Mouse (Mus musculus): ENCODE data around the gene Gm1673. TPM values are rescaled to one million over a fixed set of nuclear protein-coding genes. Genes with fewer than 3 reads are reported as not detected.

The Gm1673 gene
- polyA plus RNA-seq (2012; rRNA removed): 6.0 and 12.8 TPM in 2 replicates

DNA sequence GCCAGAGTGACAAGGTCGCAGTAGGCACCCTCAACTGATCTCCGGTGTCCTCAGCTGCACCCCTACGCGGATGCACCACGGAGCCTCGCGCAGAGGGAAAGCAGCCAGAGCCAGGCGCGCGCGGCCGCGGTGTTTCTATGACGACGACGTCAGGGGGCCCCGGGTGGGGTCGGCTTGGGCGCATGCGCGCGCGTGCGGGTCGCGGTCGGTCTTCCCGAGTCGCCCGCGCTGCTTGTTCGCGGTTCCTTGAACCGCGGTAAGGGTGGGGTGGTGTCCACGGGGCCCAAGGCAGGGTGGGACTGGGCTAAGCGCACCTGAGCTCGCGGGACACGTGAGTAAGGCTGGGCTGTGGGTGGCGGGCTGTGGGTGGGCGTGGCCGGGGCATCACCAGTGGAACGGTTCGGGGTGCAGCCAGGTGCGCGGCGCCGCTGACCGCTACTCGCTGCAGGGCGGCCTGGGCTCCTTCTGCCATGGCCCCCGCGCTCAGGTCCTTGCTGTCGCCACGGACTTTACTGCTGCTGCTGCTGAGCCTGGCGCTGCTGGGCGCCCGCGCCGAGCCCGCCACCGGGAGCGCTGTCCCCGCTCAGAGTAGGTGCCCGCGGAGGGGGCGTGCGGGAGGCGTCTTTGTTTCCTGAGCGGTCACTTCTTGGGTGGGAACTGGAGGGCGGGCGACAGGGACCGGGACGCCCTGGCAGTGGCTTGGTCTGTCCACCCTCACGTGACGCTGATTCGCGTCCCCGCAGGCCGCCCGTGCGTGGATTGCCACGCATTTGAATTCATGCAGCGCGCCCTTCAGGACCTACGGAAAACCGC is at the start of gene Gm1673:
TSS of gene Gm1673 (plus strand) at position 125 of the 813 bp plus-strand sequence.
- Histone ChIP-seq H3K27me3 (ENCODE audit: control insufficient read depth, insufficient read depth, low read length) (peaks cover 7% of the 10 kb centered on the region; the same call in 1 of the 2 replicates), H3K4me3 (ENCODE audit: extremely low read depth, insufficient read depth, insufficient read length) (peak within 1 kb of the TSS; percentile 66), H3K27ac (ENCODE audit: insufficient read depth, low read length) (no peak within 1 kb of the TSS), H3K36me3 (ENCODE audit: control insufficient read depth, insufficient read depth, low read length) (no peaks in the 10 kb centered on the region), H3K4me1 (ENCODE audit: control insufficient read depth, insufficient read depth, insufficient read length) (peaks cover 10% of the 10 kb centered on the region)
- peak in 1 of 2 experiments; percentile 33 for DNase-seq (ENCODE audit: low read depth in 1 of 2, low spot score in 2 of 2)
- under 1% methylated on average over 86 of the region's 88 CpGs for WGBS
- TF ChIP-seq CTCF (IDR thresholded peaks at IDR 0.05; ENCODE audit: extremely low read depth, insufficient read depth, insufficient read length, insufficient replicate concordance) (no peak), POLR2A (IDR thresholded peaks at IDR 0.05; ENCODE audit: low read depth, low read length) (no peak)

DNA sequence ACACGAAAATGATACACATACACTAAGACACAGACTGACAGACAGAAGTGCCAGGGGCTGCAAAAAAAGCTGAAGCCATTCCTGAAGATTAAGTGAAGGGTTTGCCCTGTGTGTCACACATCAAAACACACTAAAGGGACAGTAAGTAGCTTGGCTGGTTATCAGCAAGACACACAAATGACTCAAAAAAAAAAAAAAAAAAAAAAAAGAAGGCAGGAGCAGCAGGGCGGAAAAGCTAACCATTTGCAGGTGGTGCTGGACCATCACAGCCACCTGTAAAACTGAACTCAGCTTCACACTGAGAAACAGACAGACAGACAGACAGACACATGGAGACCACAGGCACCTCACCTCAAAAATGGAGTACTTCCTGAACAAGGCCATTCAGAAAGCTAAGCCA is 49.2 kb upstream of the Gm1673 start:
- Histone ChIP-seq H3K27ac (ENCODE audit: insufficient read depth, low read length) (no peak overlapping the region), H3K27me3 (ENCODE audit: control insufficient read depth, insufficient read depth, low read length) (no peaks in the 10 kb centered on the region), H3K36me3 (ENCODE audit: control insufficient read depth, insufficient read depth, low read length) (peaks cover 3% of the 10 kb centered on the region; the same call in 1 of the 2 replicates), H3K4me1 (ENCODE audit: control insufficient read depth, insufficient read depth, insufficient read length) (peaks cover 19% of the 10 kb centered on the region), H3K4me3 (ENCODE audit: extremely low read depth, insufficient read depth, insufficient read length) (no peak overlapping the region)
- DNase-seq (ENCODE audit: low read depth in 1 of 2, low spot score in 2 of 2): no peak
- no peak for TF ChIP-seq CTCF (IDR thresholded peaks at IDR 0.05; ENCODE audit: extremely low read depth, insufficient read depth, insufficient read length, insufficient replicate concordance)
- TF ChIP-seq POLR2A (IDR thresholded peaks at IDR 0.05; ENCODE audit: low read depth, low read length): no peak
- whole genome bisulfite sequencing: 83% methylated on average over 2 of the region's 2 CpGs

DNA sequence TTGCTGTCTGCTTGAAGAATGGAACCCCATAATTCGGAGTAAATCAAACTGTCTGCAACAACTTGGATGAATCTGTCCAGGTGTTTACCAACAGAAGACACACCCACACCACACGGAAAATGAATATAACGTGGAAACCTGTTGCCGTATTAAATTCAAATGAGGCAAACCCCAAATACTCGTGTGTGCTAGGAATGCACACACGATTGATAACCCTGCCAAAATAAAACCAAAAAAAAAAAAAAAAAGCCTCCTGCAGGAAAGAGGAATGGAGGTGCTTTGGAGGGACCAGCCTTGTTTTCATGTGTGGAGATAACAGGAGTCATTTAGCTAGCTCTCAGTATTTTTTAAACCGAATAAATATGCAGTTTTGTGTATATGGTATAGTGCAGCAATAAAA is 48.4 kb upstream of the Gm1673 start:
- Histone ChIP-seq H3K27ac (ENCODE audit: insufficient read depth, low read length) (no peak overlapping the region), H3K4me3 (ENCODE audit: extremely low read depth, insufficient read depth, insufficient read length) (peak overlapping the region; percentile 76; the same call in 1 of the 2 replicates)
- whole genome bisulfite sequencing: 75% methylated on average over 7 of the region's 7 CpGs

DNA sequence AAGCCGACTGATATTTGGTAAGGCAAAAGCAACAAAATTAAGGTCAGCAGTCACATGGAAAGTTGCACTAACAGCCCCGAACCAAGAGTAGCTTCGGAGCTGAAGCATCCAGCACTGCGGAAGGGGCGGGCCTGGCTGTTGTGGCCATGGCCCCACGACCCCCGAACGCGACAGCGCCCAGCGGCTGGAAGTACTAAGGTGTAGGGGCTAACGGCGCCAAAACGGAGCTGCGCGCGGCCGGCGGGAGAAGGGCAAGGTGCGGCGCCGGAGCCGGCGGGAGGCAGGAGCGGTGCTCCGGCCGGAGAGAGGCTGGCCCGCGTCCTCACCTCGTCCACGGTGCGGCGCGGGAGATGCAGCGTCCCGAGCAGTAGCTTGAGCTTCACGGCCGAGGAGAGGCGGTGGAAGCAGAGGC is 47.5 kb upstream of the Gm1673 start:
- H3K36me3 ChIP-seq (ENCODE audit: control insufficient read depth, insufficient read depth, low read length): peaks cover 2% of the 10 kb centered on the region; the same call in 1 of the 2 replicates
- H3K4me1 ChIP-seq (ENCODE audit: control insufficient read depth, insufficient read depth, insufficient read length): peaks cover 19% of the 10 kb centered on the region
- DNase-seq (ENCODE audit: low read depth in 1 of 2, low spot score in 2 of 2): no peak
- peak overlapping the region; percentile 76 for H3K4me3 ChIP-seq (ENCODE audit: extremely low read depth, insufficient read depth, insufficient read length)
- WGBS: under 1% methylated on average over 39 of the region's 39 CpGs
- no peaks in the 10 kb centered on the region for H3K27me3 ChIP-seq (ENCODE audit: control insufficient read depth, insufficient read depth, low read length)
- H3K27ac ChIP-seq (ENCODE audit: insufficient read depth, low read length): peak overlapping the region; percentile 85
- TF ChIP-seq CTCF (IDR thresholded peaks at IDR 0.05; ENCODE audit: extremely low read depth, insufficient read depth, insufficient read length, insufficient replicate concordance) (no peak), POLR2A (IDR thresholded peaks at IDR 0.05; ENCODE audit: low read depth, low read length) (no peak)

More for the DNA sequence above, 48.4 kb upstream of the Gm1673 start:
- DNase-seq (ENCODE audit: low read depth in 1 of 2, low spot score in 2 of 2): no peak
- H3K27me3 ChIP-seq (ENCODE audit: control insufficient read depth, insufficient read depth, low read length): no peaks in the 10 kb centered on the region
- peaks cover 19% of the 10 kb centered on the region for H3K4me1 ChIP-seq (ENCODE audit: control insufficient read depth, insufficient read depth, insufficient read length)
- peaks cover 3% of the 10 kb centered on the region; the same call in 1 of the 2 replicates for H3K36me3 ChIP-seq (ENCODE audit: control insufficient read depth, insufficient read depth, low read length)
- TF ChIP-seq CTCF (IDR thresholded peaks at IDR 0.05; ENCODE audit: extremely low read depth, insufficient read depth, insufficient read length, insufficient replicate concordance) (no peak), POLR2A (IDR thresholded peaks at IDR 0.05; ENCODE audit: low read depth, low read length) (no peak)

DNA sequence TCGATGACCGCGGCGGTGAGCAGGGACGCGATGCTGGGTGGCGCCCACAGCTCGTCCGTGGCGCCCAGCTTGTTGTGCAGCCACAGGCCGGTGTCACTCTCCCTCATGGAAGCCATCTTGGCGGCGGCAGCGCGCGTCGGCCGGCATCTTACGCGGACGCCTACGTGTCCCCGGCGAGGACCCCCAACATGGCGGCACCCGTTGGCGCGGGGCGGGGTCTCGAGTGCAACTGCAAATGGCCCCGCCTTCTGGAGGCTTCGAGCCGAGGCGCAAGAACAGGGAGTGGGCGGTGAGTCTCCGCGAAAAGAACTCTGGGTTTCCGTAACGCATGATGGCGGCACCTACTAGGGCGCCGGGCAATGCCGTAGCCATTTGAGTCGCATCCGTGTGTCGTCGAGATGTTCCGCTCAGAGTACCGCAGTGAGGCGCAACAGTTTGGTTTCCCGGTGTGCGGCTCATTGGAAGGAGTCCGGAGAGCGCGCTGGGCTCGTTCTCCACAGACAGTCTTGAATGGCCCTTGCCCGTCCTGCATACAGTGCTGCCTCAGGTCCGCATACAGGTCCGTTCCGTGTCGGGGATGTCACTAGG is 47.0 kb upstream of the Gm1673 start, which contains the start of gene Nelfa:
TSS of gene Nelfa (minus strand) at position 294 of the 588 bp plus-strand sequence.
- TF ChIP-seq POLR2A (IDR thresholded peaks at IDR 0.05; ENCODE audit: low read depth, low read length): peak; percentile 76
- no peak for TF ChIP-seq CTCF (IDR thresholded peaks at IDR 0.05; ENCODE audit: extremely low read depth, insufficient read depth, insufficient read length, insufficient replicate concordance)
- Histone ChIP-seq H3K4me1 (ENCODE audit: control insufficient read depth, insufficient read depth, insufficient read length) (peaks cover 19% of the 10 kb centered on the region), H3K27ac (ENCODE audit: insufficient read depth, low read length) (peak within 1 kb of the TSS; percentile 87), H3K36me3 (ENCODE audit: control insufficient read depth, insufficient read depth, low read length) (peaks cover 2% of the 10 kb centered on the region; the same call in 1 of the 2 replicates), H3K27me3 (ENCODE audit: control insufficient read depth, insufficient read depth, low read length) (no peaks in the 10 kb centered on the region), H3K4me3 (ENCODE audit: extremely low read depth, insufficient read depth, insufficient read length) (peak within 1 kb of the TSS; percentile 77)
- WGBS: under 1% methylated on average over 61 of the region's 61 CpGs
- DNase-seq (ENCODE audit: low read depth in 1 of 2, low spot score in 2 of 2): peak; percentile 97 to 98

DNA sequence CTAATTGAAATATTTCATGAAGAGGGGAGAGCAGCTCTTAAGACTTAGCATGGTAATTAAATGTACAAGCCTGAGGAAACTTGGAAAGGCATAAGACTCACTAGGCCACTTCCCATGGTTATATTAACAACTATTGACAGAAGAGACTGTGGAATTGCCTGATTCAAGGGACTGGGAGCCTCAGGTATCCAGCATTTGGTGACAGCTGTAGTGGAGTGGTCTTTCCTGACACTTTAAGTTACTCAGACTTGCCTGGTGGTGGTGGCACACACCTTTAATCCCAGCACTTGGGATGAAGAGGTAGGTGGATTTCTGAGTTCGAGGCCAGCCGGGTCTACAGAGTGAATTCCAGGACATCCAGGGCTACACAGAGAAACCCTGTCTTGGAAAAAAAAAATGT is 46.0 kb upstream of the Gm1673 start:
- Histone ChIP-seq H3K4me1 (ENCODE audit: control insufficient read depth, insufficient read depth, insufficient read length) (peaks cover 19% of the 10 kb centered on the region), H3K4me3 (ENCODE audit: extremely low read depth, insufficient read depth, insufficient read length) (no peak overlapping the region), H3K36me3 (ENCODE audit: control insufficient read depth, insufficient read depth, low read length) (peaks cover 2% of the 10 kb centered on the region; the same call in 1 of the 2 replicates), H3K27me3 (ENCODE audit: control insufficient read depth, insufficient read depth, low read length) (no peaks in the 10 kb centered on the region), H3K27ac (ENCODE audit: insufficient read depth, low read length) (no peak overlapping the region)
- WGBS: 100% methylated on average over 2 of the region's 2 CpGs
- no peak for DNase-seq (ENCODE audit: low read depth in 1 of 2, low spot score in 2 of 2)
- TF ChIP-seq CTCF (IDR thresholded peaks at IDR 0.05; ENCODE audit: extremely low read depth, insufficient read depth, insufficient read length, insufficient replicate concordance) (no peak), POLR2A (IDR thresholded peaks at IDR 0.05; ENCODE audit: low read depth, low read length) (no peak)

Measured in spleen, adult 2 months (tissue).